In the genomic region with DNA sequence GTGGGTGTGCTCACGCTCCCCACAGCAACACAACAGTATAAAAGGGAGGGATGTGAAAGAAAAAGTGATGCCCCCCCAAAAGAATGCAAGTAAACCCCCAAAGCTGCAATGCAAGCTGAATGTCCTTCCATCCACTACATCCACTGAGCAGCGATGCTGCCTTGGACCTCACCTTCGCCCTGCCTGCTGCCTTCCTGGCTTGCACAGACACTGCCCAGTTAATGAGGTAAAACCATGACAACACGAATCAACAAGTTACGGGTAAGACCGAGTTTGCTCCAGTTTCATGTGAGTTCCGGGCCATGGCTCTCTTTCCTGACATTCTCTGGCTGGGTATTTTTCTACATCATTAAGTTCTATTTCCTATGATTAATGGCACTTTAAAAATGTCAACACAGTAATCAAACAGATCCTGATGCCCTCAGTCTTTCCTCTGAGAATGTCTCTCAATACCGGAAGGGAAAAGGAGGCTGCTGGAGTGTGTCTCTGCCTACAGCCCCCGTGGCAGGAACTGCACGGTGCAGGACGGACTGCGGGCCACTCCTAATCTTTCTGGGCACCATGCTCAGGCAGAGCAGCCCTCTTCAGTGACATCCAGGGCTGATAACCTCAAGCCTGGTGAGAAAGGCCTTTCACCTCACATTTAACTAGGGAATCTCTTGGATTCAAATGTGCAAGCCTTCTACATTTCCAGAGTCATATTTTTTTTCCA, we compare ENCODE assay signal across 22 mouse cellular contexts.
A peak's percentile ranks its signal among the peaks of the same experiment; 100 is the strongest.
DNase-seq lines count a peak whose midpoint lies in the region; ATAC-seq and TF ChIP-seq lines count a peak whose summit lies in the region.
"Had no signal": no experiment of that assay in that cellular context is flagged by ENCODE, and none has a peak within 500 bp of the region (broad histone marks: within the 10 kb centered on the region; RNA-seq: fewer than 3 reads in every experiment).

No protein-coding gene starts in this region.

- no peaks in the 10 kb centered on the region for H3K27me3 ChIP-seq in midbrain, embryonic 11.5 days (ENCODE audit: control insufficient read depth, insufficient read depth, low read length)
- no peaks in the 10 kb centered on the region for H3K27me3 ChIP-seq in midbrain, embryonic 10.5 days (ENCODE audit: low read depth, poor library complexity, severe bottlenecking)
- H3K27me3 ChIP-seq in kidney, postnatal 0 days (ENCODE audit: insufficient read depth, low read length): no peaks in the 10 kb centered on the region
- H3K27me3 ChIP-seq in intestine, embryonic 15.5 days (replicated peaks): no peaks in the 10 kb centered on the region
- H3K27me3 ChIP-seq: heart, embryonic 15.5 days; liver, embryonic 15.5 days; neural tube, embryonic 15.5 days had no signal

- peak; percentile 11; the same call in 1 of the 2 replicates for TF ChIP-seq CTCF in kidney, postnatal 0 days (IDR thresholded peaks at IDR 0.05; ENCODE audit: low read depth)

- H3K27ac ChIP-seq in midbrain, embryonic 11.5 days (ENCODE audit: low read depth, low read length): no peak overlapping the region
- H3K27ac ChIP-seq in midbrain, embryonic 10.5 days (replicated peaks): no peak overlapping the region
- no peak overlapping the region for H3K27ac ChIP-seq in kidney, postnatal 0 days
- no peak overlapping the region for H3K27ac ChIP-seq in intestine, embryonic 15.5 days
- H3K27ac ChIP-seq: heart, adult 2 months; heart, embryonic 15.5 days; liver, embryonic 15.5 days; neural tube, embryonic 15.5 days had no signal

- H3K4me1 ChIP-seq in midbrain, embryonic 11.5 days (ENCODE audit: control insufficient read depth, insufficient read depth, low read length): no peaks in the 10 kb centered on the region
- no peaks in the 10 kb centered on the region for H3K4me1 ChIP-seq in midbrain, embryonic 10.5 days
- no peaks in the 10 kb centered on the region for H3K4me1 ChIP-seq in kidney, postnatal 0 days (replicated peaks; ENCODE audit: insufficient read depth, low read length)
- H3K4me1 ChIP-seq in intestine, embryonic 15.5 days (replicated peaks): no peaks in the 10 kb centered on the region
- H3K4me1 ChIP-seq: neural tube, embryonic 15.5 days had no signal

- no peak overlapping the region for H3K9ac ChIP-seq in midbrain, embryonic 11.5 days (ENCODE audit: low read length)
- no peak overlapping the region for H3K9ac ChIP-seq in kidney, postnatal 0 days (ENCODE audit: low read depth, low read length)
- H3K9ac ChIP-seq in intestine, embryonic 15.5 days: no peak overlapping the region
- H3K9ac ChIP-seq: forebrain, postnatal 0 days; heart, embryonic 15.5 days; liver, embryonic 15.5 days; neural tube, embryonic 15.5 days had no signal

- H3K9me3 ChIP-seq in midbrain, embryonic 11.5 days (ENCODE audit: control insufficient read depth, low read length): no peaks in the 10 kb centered on the region
- H3K9me3 ChIP-seq in midbrain, embryonic 10.5 days (replicated peaks): no peaks in the 10 kb centered on the region
- H3K9me3 ChIP-seq in kidney, postnatal 0 days (replicated peaks; ENCODE audit: low read length): no peaks in the 10 kb centered on the region
- no peaks in the 10 kb centered on the region for H3K9me3 ChIP-seq in intestine, embryonic 15.5 days
- H3K9me3 ChIP-seq: heart, embryonic 15.5 days; liver, embryonic 15.5 days; neural tube, embryonic 15.5 days had no signal

- 92% methylated on average over 12 of the region's 12 CpGs for WGBS in midbrain, embryonic 11.5 days
- WGBS in midbrain, embryonic 10.5 days: 92% methylated on average over 12 of the region's 12 CpGs
- WGBS in kidney, postnatal 0 days: 22% methylated on average over 12 of the region's 12 CpGs
- WGBS in intestine, embryonic 15.5 days: 64% methylated on average over 12 of the region's 12 CpGs

- DNase-seq in embryo, embryonic 11 days: peak; percentile 9
- DNase-seq in embryo, embryonic 9.5 days (ENCODE audit: extremely low spot score): no peak
- DNase-seq in midbrain, embryonic 11.5 days (ENCODE audit: low spot score, missing footprints): peak; percentile 65
- no peak for DNase-seq in midbrain, embryonic 10.5 days (ENCODE audit: low spot score)
- DNase-seq in kidney, postnatal 0 days (ENCODE audit: low spot score): peak; percentile 87
- peak; percentile 14 for DNase-seq in mesoderm, embryonic 11.5 days (ENCODE audit: low read depth, low spot score)
- no peak for DNase-seq in liver
- DNase-seq: adrenal gland, postnatal 14 days; cerebellum, adult 11 months; cerebellum, postnatal 10 days; forebrain, postnatal 0 days; heart, adult 2 months; heart, postnatal 4 days; thymus, postnatal 4 days had no signal

- H3K36me3 ChIP-seq in midbrain, embryonic 11.5 days (ENCODE audit: control insufficient read depth, insufficient read depth, low read length): no peaks in the 10 kb centered on the region
- peaks cover 17% of the 10 kb centered on the region for H3K36me3 ChIP-seq in midbrain, embryonic 10.5 days
- no peaks in the 10 kb centered on the region for H3K36me3 ChIP-seq in kidney, postnatal 0 days (ENCODE audit: insufficient read depth, low read length)
- H3K36me3 ChIP-seq in intestine, embryonic 15.5 days: no peaks in the 10 kb centered on the region; the same call in 1 of the 2 replicates
- H3K36me3 ChIP-seq: heart, embryonic 15.5 days; neural tube, embryonic 15.5 days had no signal

- no peak overlapping the region for H3K4me3 ChIP-seq in midbrain, embryonic 11.5 days (ENCODE audit: low read depth, low read length)
- no peak overlapping the region for H3K4me3 ChIP-seq in midbrain, embryonic 10.5 days
- no peak overlapping the region for H3K4me3 ChIP-seq in kidney, postnatal 0 days (replicated peaks; ENCODE audit: low read depth, low read length)
- H3K4me3 ChIP-seq in intestine, embryonic 15.5 days (replicated peaks): no peak overlapping the region
- H3K4me3 ChIP-seq: heart, adult 2 months; heart, embryonic 15.5 days; liver, embryonic 15.5 days; neural tube, embryonic 15.5 days had no signal

- ATAC-seq in midbrain, embryonic 11.5 days (ENCODE audit: low FRiP score): no peak
- ATAC-seq in kidney, postnatal 0 days (replicated peaks; ENCODE audit: low FRiP score, low read depth): peak; percentile 88
- ATAC-seq in intestine, embryonic 15.5 days: no peak
- ATAC-seq: CD4-positive, CD25-positive, alpha-beta regulatory T cell, adult 4 months; forebrain, postnatal 0 days; hindbrain, embryonic 16.5 days; lung, postnatal 0 days; midbrain, embryonic 16.5 days had no signal

- no peak overlapping the region for H3K4me2 ChIP-seq in midbrain, embryonic 11.5 days
- H3K4me2 ChIP-seq in kidney, postnatal 0 days (ENCODE audit: low read length): no peak overlapping the region
- no peak overlapping the region for H3K4me2 ChIP-seq in intestine, embryonic 15.5 days (replicated peaks)
- H3K4me2 ChIP-seq: heart, embryonic 15.5 days; liver, embryonic 15.5 days; neural tube, embryonic 15.5 days had no signal

Comparison
In these comparisons a context has a peak if more than half of its experiments do, and no peak if none do; other contexts are left out.
1. DNase-seq: peak in embryo, embryonic 11 days (single experiment), midbrain, embryonic 11.5 days (single experiment), kidney, postnatal 0 days (single experiment) and mesoderm, embryonic 11.5 days (single experiment); none in embryo, embryonic 9.5 days (single experiment), midbrain, embryonic 10.5 days (single experiment) and liver (single experiment).